Mouse (Mus musculus) embryonic fibroblast, embryonic 13.5 days (primary cell): ENCODE data around the gene Dnajb11. TPM values are rescaled to one million over a fixed set of nuclear protein-coding genes. Genes with fewer than 3 reads are reported as not detected.
A peak's percentile ranks its signal among the peaks of the same experiment; 100 is the strongest.

ENCODE experiments used
- H3K27ac ChIP-seq: 2 replicates; pipeline ENCODE4 v1.5.1; 2012; ENCODE audit warnings: low read length, control low read depth, inconsistent platforms; ENCODE audit not compliant: insufficient read depth
- H3K4me1 ChIP-seq: 2 replicates; pipeline ENCODE4 v1.6.1; 2011; ENCODE audit warnings: low read length; ENCODE audit not compliant: control insufficient read depth, insufficient read depth
- H3K4me3 ChIP-seq: 2 replicates; pipeline ENCODE4 v1.5.1; 2011; ENCODE audit warnings: mild to moderate bottlenecking, control low read depth, low read length; ENCODE audit not compliant: insufficient read depth
- CTCF ChIP-seq: IDR thresholded peaks from 2 replicates; pipeline ENCODE4 v1.5.1; 2011; ENCODE audit warnings: mild to moderate bottlenecking, control low read depth, low read length, moderate library complexity, borderline replicate concordance; ENCODE audit not compliant: insufficient read depth
- POLR2A ChIP-seq: IDR thresholded peaks from 2 replicates; pipeline ENCODE4 v1.6.1; 2011; ENCODE audit warnings: low read depth, mild to moderate bottlenecking, control low read depth, low read length, moderate library complexity
- polyA plus RNA-seq: library from polyadenylated mRNA; stranded (reverse); fragments of >200 nt; gene quantifications from 2 replicates; pipeline ENCODE4 v1.2.4, GENCODE M21; 2011; ENCODE audit warnings: low read depth; ENCODE audit not compliant: missing spikeins, insufficient read length

Dnajb11 gene
- 100 and 101 TPM in 2 replicates for polyA plus RNA-seq

GRCm38 (mm10) chr16:22857431-22858113, at the start of gene Dnajb11, which contains the start of gene Tbccd1:
Gene Dnajb11, plus strand, starts transcription at chr16:22857845.
Gene Tbccd1, minus strand, starts transcription at chr16:22857669.
- H3K27ac ChIP-seq = no peak within 1 kb of the TSS
- H3K4me1 ChIP-seq = peaks cover 1% of the 10 kb centered on the region; the same call in 1 of the 2 replicates
- TF ChIP-seq CTCF = no peak
- peak; percentile 83 for TF ChIP-seq POLR2A

GRCm38 (mm10) chr16:22811477-22811876, 46.2 kb upstream of the Dnajb11 start, which contains the start of gene Crygs:
Gene Crygs, minus strand, starts transcription at chr16:22811577.
- Histone ChIP-seq H3K4me3 (no peak within 1 kb of the TSS), H3K4me1 (peaks cover 3% of the 10 kb centered on the region), H3K27ac (no peak within 1 kb of the TSS)
- TF ChIP-seq POLR2A (no peak), CTCF (no peak)

More at GRCm38 (mm10) chr16:22857431-22858113, at the start of gene Dnajb11, which contains the start of gene Tbccd1:
- peak within 1 kb of the TSS; percentile 88 for H3K4me3 ChIP-seq

- no peaks in the 10 kb centered on the region for H3K4me1 ChIP-seq
- no peak for TF ChIP-seq CTCF
- no peak for TF ChIP-seq POLR2A
- no peak overlapping the region for H3K4me3 ChIP-seq
- no peak overlapping the region for H3K27ac ChIP-seq
Observed at GRCm38 (mm10) chr16:22820731-22821130, 36.9 kb upstream of the Dnajb11 start.

- no peak for TF ChIP-seq POLR2A
- no peaks in the 10 kb centered on the region for H3K4me1 ChIP-seq
- H3K27ac ChIP-seq = no peak overlapping the region
- H3K4me3 ChIP-seq = no peak overlapping the region
Observed at GRCm38 (mm10) chr16:22832932-22833525, 24.6 kb upstream of the Dnajb11 start.

- no peak for TF ChIP-seq CTCF
- no peak for TF ChIP-seq POLR2A
- Histone ChIP-seq H3K4me3 (no peak overlapping the region), H3K27ac (peak overlapping the region; percentile 82), H3K4me1 (peaks cover 18% of the 10 kb centered on the region)
Observed at GRCm38 (mm10) chr16:22839146-22839857, 18.3 kb upstream of the Dnajb11 start.

GRCm38 (mm10) chr16:22842871-22843270, 14.8 kb upstream of the Dnajb11 start:
- Histone ChIP-seq H3K27ac (no peak overlapping the region), H3K4me3 (no peak overlapping the region), H3K4me1 (peaks cover 18% of the 10 kb centered on the region)
- TF ChIP-seq CTCF = no peak
- TF ChIP-seq POLR2A = no peak

- Histone ChIP-seq H3K4me3 (peak overlapping the region; percentile 49), H3K4me1 (peaks cover 16% of the 10 kb centered on the region), H3K27ac (no peak overlapping the region)
- TF ChIP-seq POLR2A = peak; percentile 83
- TF ChIP-seq CTCF = no peak
Observed at GRCm38 (mm10) chr16:22844061-22844801, 13.4 kb upstream of the Dnajb11 start.

GRCm38 (mm10) chr16:22844834-22845233, 12.8 kb upstream of the Dnajb11 start:
- TF ChIP-seq POLR2A (no peak), CTCF (no peak)
- Histone ChIP-seq H3K4me3 (no peak overlapping the region), H3K27ac (no peak overlapping the region), H3K4me1 (peaks cover 13% of the 10 kb centered on the region)

- Histone ChIP-seq H3K27ac (no peak overlapping the region), H3K4me1 (peaks cover 7% of the 10 kb centered on the region), H3K4me3 (no peak overlapping the region)
- TF ChIP-seq CTCF = no peak
- no peak for TF ChIP-seq POLR2A
Observed at GRCm38 (mm10) chr16:22845481-22845880, 12.2 kb upstream of the Dnajb11 start.
